Mouse (Mus musculus): ENCODE data around the gene 2700049A03Rik. TPM values are rescaled to one million over a fixed set of nuclear protein-coding genes. Genes with fewer than 3 reads are reported as not detected.
"Not testable (repeated sequence)": the region's sequence is repeated elsewhere in the genome, so short reads cannot be mapped to it uniquely, and the experiment has no call there.

The 2700049A03Rik gene
- 5.8 and 25.3 TPM in 2 replicates for total RNA-seq (2014; rRNA removed; ENCODE audit: low replicate concordance)
- 3.7 and 4.1 TPM in 2 replicates for polyA plus RNA-seq (2015; fragmentation: Nextera tagmentation; extraction: Ambion mirVana)

- Histone ChIP-seq H3K4me1 (ENCODE audit: control insufficient read depth, insufficient read depth) (peaks cover 13% of the 10 kb centered on the region), H3K36me3 (replicated peaks; ENCODE audit: control insufficient read depth, insufficient read depth, low read length) (peaks cover 36% of the 10 kb centered on the region), H3K27ac (ENCODE audit: low read depth) (peak within 1 kb of the TSS; percentile 82), H3K4me3 (ENCODE audit: low read depth, low read length) (peak within 1 kb of the TSS; percentile 95), H3K27me3 (ENCODE audit: control insufficient read depth, insufficient read depth, low read length) (no peaks in the 10 kb centered on the region), H3K4me2 (ENCODE audit: low read depth, low read length) (peak within 1 kb of the TSS; percentile 97), H3K9ac (replicated peaks; ENCODE audit: low read depth, low read length) (peak within 1 kb of the TSS; percentile 95), H3K9me3 (replicated peaks; ENCODE audit: control insufficient read depth, low read length) (no peaks in the 10 kb centered on the region)
- ATAC-seq (ENCODE audit: insufficient read depth, low read depth) (peak; percentile 92), DNase-seq (ENCODE audit: low spot score) (peak; percentile 78)
- TF ChIP-seq EP300 (IDR thresholded peaks at IDR 0.05; ENCODE audit: low read depth): peak; percentile 36; the same call in 1 of the 2 replicates
- no peak for TF ChIP-seq CTCF (IDR thresholded peaks at IDR 0.05; ENCODE audit: low read depth)
- WGBS: under 1% methylated on average over 52 of the region's 52 CpGs
These were observed at the start of gene 2700049A03Rik, which contains the start of gene Timm9 for GRCm38 (mm10) chr12:71136130-71136973. TSS of gene 2700049A03Rik (plus strand) at chr12:71136848. TSS of gene Timm9 (minus strand) at chr12:71136684.

- not testable (repeated sequence) for H3K9ac ChIP-seq (replicated peaks; ENCODE audit: low read depth, low read length); H3K4me2 ChIP-seq (ENCODE audit: low read depth, low read length); H3K36me3 ChIP-seq (replicated peaks; ENCODE audit: control insufficient read depth, insufficient read depth, low read length); DNase-seq (ENCODE audit: low spot score); H3K27ac ChIP-seq (ENCODE audit: low read depth); H3K4me1 ChIP-seq (ENCODE audit: control insufficient read depth, insufficient read depth); H3K9me3 ChIP-seq (replicated peaks; ENCODE audit: control insufficient read depth, low read length); H3K27me3 ChIP-seq (ENCODE audit: control insufficient read depth, insufficient read depth, low read length); ATAC-seq (ENCODE audit: insufficient read depth, low read depth); H3K4me3 ChIP-seq (ENCODE audit: low read depth, low read length)
- WGBS: 67% methylated on average over 4 of the region's 4 CpGs
These were observed 32.4 kb upstream of the 2700049A03Rik start for GRCm38 (mm10) chr12:71104275-71104674.

GRCm38 (mm10) chr12:71107216-71107771, 29.4 kb upstream of the 2700049A03Rik start:
- ATAC-seq (ENCODE audit: insufficient read depth, low read depth) (no peak), DNase-seq (ENCODE audit: low spot score) (no peak)
- H3K36me3 ChIP-seq (replicated peaks; ENCODE audit: control insufficient read depth, insufficient read depth, low read length): no peaks in the 10 kb centered on the region
- no peak overlapping the region for H3K4me3 ChIP-seq (ENCODE audit: low read depth, low read length)
- 84% methylated on average over 6 of the region's 6 CpGs for WGBS
- H3K9me3 ChIP-seq (replicated peaks; ENCODE audit: control insufficient read depth, low read length): no peaks in the 10 kb centered on the region
- TF ChIP-seq CTCF (IDR thresholded peaks at IDR 0.05; ENCODE audit: low read depth): no peak
- TF ChIP-seq EP300 (IDR thresholded peaks at IDR 0.05; ENCODE audit: low read depth): no peak
- no peaks in the 10 kb centered on the region for H3K4me1 ChIP-seq (ENCODE audit: control insufficient read depth, insufficient read depth)
- H3K27ac ChIP-seq (ENCODE audit: low read depth): no peak overlapping the region
- H3K27me3 ChIP-seq (ENCODE audit: control insufficient read depth, insufficient read depth, low read length): no peaks in the 10 kb centered on the region
- H3K4me2 ChIP-seq (ENCODE audit: low read depth, low read length): no peak overlapping the region
- H3K9ac ChIP-seq (replicated peaks; ENCODE audit: low read depth, low read length): no peak overlapping the region

GRCm38 (mm10) chr12:71111331-71111730, 25.3 kb upstream of the 2700049A03Rik start, which contains the start of gene Tomm20l:
TSS of gene Tomm20l (plus strand) at chr12:71111428.
- no peak for DNase-seq (ENCODE audit: low spot score)

GRCm38 (mm10) chr12:71113074-71113473, 23.6 kb upstream of the 2700049A03Rik start:
- Histone ChIP-seq H3K9me3 (replicated peaks; ENCODE audit: control insufficient read depth, low read length) (no peaks in the 10 kb centered on the region), H3K9ac (replicated peaks; ENCODE audit: low read depth, low read length) (no peak overlapping the region), H3K4me3 (ENCODE audit: low read depth, low read length) (peak overlapping the region; percentile 1; the same call in 1 of the 2 replicates), H3K27me3 (ENCODE audit: control insufficient read depth, insufficient read depth, low read length) (no peaks in the 10 kb centered on the region), H3K36me3 (replicated peaks; ENCODE audit: control insufficient read depth, insufficient read depth, low read length) (no peaks in the 10 kb centered on the region), H3K4me2 (ENCODE audit: low read depth, low read length) (peak overlapping the region; percentile 33), H3K4me1 (ENCODE audit: control insufficient read depth, insufficient read depth) (peaks cover 12% of the 10 kb centered on the region), H3K27ac (ENCODE audit: low read depth) (no peak overlapping the region)
- peak; percentile 76 for ATAC-seq (ENCODE audit: insufficient read depth, low read depth)
- peak; percentile 62 for DNase-seq (ENCODE audit: low spot score)
- no peak for TF ChIP-seq CTCF (IDR thresholded peaks at IDR 0.05; ENCODE audit: low read depth)
- no peak for TF ChIP-seq EP300 (IDR thresholded peaks at IDR 0.05; ENCODE audit: low read depth)
- 19% methylated on average over 10 of the region's 10 CpGs for WGBS

More at GRCm38 (mm10) chr12:71111331-71111730, 25.3 kb upstream of the 2700049A03Rik start, which contains the start of gene Tomm20l:
- Histone ChIP-seq H3K4me2 (ENCODE audit: low read depth, low read length) (peak within 1 kb of the TSS; percentile 44), H3K9ac (replicated peaks; ENCODE audit: low read depth, low read length) (no peak within 1 kb of the TSS), H3K27ac (ENCODE audit: low read depth) (no peak within 1 kb of the TSS), H3K4me1 (ENCODE audit: control insufficient read depth, insufficient read depth) (peaks cover 12% of the 10 kb centered on the region), H3K4me3 (ENCODE audit: low read depth, low read length) (peak within 1 kb of the TSS; percentile 16; the same call in 1 of the 2 replicates), H3K27me3 (ENCODE audit: control insufficient read depth, insufficient read depth, low read length) (no peaks in the 10 kb centered on the region), H3K36me3 (replicated peaks; ENCODE audit: control insufficient read depth, insufficient read depth, low read length) (no peaks in the 10 kb centered on the region), H3K9me3 (replicated peaks; ENCODE audit: control insufficient read depth, low read length) (no peaks in the 10 kb centered on the region)
- ATAC-seq (ENCODE audit: insufficient read depth, low read depth): 0 out of 2 replicates have a peak, but pooled peaks have one; percentile 30
- 5% methylated on average over 33 of the region's 33 CpGs for WGBS
- peak; percentile 30 for TF ChIP-seq CTCF (IDR thresholded peaks at IDR 0.05; ENCODE audit: low read depth)
- TF ChIP-seq EP300 (IDR thresholded peaks at IDR 0.05; ENCODE audit: low read depth): no peak

Measured in heart, postnatal 0 days (tissue).